Mouse (Mus musculus): ENCODE measurements around the gene Dkk1. TPM values are rescaled to one million over a fixed set of nuclear protein-coding genes. Genes with fewer than 3 reads are reported as not detected.
"Not testable (repeated sequence)": the region's sequence is repeated elsewhere in the genome, so short reads cannot be mapped to it uniquely, and the experiment has no call there.

The Dkk1 gene
- total RNA-seq (2022) = not detected

DNA sequence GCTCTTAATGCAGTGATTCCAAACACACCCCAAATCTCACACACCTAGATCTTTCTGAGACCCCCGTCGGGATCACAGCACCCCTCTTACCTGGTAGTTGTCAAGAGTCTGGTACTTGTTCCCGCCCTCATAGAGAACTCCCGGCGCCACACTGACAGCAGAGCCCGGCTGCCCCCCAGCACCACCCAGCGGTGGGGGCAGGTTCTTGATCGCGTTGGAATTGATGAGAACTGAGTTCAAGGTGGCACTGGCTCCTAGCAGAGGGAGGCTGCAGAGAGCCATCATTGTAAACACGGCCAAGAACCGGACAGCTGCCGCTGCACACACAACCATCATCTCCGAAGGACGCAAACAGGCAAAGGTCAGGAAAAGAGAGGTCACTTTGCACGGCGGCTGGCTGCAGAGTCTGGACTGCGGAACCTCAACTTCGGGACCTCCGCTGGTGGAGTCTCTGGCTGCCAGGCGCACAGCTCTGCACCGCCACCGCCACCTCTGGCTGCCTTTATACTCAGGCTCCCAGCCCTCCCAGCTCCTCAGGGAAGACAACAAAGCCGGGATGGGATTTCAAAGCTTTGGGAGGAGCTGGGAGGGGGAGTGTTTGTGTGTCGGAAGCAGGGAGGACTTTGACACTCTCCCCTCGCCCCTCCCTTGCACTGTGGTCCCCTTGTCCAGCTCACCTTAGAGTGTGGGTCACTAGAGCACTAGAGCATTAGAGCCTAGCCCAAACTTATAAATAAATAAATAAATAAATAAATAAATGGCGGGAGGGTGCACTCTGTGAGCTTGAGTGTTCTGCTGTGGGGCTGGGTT lies at the start of gene Dkk1:
TSS of gene Dkk1 (minus strand) at position 622 of the 810 bp plus-strand sequence.
- DNase-seq (ENCODE audit: low spot score) = no peak

DNA sequence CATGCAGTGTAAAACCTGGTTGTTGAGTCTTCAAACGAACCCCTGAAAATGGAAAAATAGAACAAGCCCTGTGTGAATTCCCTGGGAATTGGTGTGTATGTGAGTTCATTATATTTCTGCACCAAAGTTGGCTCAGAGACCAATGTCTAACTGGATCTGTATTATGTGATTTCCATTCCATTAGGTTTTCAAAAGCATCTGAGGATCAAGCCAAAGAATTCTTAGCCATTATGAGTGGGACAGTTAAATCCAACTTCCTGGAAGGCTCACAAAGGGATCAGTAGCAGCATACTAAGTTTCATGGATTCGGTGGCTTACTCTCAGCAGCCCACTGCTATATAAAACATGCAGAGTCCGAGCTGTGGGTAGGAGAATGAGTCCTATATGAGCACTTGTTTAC lies 36.9 kb upstream of the Dkk1 start:
- no peak for DNase-seq (ENCODE audit: low spot score)

DNA sequence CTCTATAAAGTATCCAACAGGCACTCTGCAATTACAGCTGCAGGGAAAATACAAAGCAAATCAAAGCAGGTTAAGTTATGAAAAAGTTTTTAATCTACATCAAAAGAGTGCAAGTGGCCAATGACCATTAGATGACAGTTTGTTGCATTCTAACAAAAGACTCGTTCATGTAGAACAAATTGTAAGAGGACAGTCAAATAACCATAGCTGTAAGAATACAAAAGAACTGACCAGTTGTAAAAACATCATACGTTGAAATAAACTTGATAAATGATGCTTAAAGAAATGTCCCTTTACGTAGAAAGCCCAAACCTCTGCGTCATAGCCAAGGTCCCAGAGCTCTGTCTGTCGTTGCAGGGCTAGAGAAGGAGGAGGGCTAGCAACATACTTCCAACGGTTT lies 15.1 kb upstream of the Dkk1 start:
- no peak for DNase-seq (ENCODE audit: low spot score)

DNA sequence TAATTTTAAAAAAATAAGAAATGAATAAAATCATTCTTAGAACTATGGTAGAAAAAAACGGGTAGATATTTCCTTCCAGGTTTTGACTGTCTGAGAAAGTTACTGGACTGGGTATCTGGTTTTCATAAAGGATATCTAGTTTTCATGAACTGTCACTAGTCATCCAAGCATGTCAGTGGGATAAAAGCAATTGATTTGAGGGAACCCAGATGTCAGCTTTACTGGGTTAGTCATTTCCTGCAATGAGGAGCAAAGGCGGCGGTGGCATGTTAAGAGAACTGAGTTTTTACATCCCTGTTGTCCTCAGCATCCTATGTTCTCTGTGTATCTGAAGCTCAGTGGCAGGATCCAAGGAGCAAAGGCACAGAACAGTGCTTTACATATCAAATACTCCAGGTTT lies 14.4 kb upstream of the Dkk1 start:
- no peak for DNase-seq (ENCODE audit: low spot score)

DNA sequence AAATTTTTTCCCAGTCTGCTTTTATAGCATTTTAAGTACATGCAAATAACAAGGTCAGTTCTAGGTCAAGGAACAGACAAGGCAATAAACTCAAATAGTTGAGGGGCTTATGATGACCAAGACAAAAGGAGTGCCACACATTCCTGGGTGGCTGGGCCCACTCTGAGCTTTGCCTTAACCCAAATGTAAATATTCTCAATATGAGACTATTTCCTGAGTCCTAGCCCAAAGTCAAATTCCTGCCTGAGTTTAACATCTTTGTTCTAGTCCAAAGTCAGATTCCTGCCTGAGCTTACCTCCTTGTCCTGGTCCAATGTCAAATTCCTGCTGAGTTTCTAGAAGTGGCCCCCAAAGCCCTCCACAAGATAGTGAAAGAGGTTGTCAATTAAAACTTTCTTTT lies 8.6 kb upstream of the Dkk1 start:
- DNase-seq (ENCODE audit: low spot score) = no peak

DNA sequence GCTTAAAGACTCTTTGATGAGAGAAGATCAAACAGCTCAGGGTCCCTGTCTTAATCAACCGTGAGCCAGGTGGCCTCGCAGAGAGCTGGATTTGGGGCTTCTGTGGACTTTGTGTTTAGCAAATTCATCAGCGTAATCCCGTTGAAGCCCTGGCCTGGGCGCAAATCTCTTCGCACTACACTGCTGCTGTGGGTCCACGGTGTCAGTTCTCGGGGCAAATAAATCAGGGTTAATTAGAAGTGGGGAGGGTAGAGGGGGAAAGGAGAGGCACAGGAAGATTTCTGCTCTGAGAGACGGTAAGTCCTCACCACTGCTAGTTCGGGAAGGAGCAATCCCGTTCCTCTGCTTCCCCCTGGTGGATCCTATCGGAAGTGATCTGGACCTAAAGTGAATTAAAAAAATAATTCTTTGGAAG lies 5.0 kb upstream of the Dkk1 start:
- DNase-seq (ENCODE audit: low spot score) = peak; percentile 47

DNA sequence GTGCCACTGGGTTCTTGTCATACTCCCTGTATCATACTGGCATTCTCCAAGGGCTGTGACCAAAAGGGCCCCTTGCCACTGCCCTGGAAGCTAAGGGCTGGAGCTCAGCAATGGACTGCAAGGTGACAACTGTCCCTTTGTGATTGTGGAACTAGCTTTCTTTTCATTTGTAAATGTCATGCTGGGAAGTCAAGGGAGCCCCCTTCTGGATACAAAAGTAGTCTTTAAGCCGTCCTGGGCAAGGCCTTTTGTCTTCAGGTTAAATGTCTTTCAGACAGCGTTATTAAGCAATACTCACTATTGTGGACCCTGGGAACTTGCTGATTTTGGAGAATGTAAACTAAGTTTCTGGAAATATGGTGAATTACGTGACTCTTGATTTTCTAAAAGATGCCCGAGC lies 4.3 kb upstream of the Dkk1 start:
- no peak for DNase-seq (ENCODE audit: low spot score)

DNA sequence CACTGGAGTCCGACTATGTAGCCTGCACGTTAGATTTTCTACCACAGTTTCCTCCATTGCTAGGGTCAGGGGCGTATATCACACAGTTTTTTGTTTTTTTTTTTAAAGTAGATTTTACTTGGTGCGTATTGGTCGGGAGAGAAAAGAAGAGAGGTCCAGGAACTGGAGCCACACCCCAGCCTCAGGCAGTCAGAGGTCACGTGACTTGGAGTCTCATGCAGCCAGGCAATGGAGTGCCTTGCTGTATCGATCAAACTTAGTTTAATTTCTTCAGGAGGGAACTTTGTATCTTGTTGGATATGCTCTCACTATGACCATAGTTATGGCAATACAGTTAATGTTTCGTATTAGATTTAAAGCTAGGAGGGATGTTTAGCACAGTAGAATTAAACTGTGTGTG lies 2.8 kb upstream of the Dkk1 start:
- DNase-seq (ENCODE audit: low spot score) = no peak

DNA sequence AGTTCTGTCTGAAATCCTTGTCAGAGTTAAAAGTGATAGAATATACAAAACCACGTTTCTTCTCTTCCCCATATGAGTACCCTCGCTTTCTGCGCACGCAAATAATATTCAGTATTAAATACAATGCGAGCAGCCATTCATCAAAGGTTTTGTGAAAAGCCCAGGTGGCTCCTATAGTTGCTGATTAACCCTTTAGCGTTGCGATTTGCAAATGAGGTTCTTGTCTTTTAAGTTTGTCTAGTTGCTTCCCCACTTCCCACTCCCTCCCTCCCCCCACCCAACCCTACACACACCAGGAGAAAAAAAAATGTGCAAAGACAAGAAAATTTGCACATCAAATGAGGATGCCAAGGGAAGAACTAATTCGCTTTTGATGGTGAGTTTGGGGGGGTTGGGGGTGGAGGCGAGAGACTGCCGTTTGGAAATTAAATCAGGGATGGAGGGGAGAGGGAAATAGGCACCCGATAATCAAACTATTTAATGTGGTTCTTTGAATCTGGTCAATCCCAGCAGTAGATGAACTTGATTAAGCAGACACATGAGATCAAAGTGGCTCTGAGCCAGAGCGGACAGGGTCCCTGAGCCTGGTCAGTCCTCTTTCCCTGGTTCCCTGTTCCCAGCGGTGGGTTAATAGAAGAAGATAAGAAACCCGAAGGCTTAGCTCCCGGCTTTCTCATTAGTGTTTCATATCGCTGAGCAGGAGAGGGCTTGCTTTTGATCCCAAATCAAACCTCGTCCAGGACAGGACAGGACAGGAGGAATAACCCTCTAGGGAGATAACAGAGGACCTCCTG lies 586 bp upstream of the Dkk1 start:
- DNase-seq (ENCODE audit: low spot score) = no peak

DNA sequence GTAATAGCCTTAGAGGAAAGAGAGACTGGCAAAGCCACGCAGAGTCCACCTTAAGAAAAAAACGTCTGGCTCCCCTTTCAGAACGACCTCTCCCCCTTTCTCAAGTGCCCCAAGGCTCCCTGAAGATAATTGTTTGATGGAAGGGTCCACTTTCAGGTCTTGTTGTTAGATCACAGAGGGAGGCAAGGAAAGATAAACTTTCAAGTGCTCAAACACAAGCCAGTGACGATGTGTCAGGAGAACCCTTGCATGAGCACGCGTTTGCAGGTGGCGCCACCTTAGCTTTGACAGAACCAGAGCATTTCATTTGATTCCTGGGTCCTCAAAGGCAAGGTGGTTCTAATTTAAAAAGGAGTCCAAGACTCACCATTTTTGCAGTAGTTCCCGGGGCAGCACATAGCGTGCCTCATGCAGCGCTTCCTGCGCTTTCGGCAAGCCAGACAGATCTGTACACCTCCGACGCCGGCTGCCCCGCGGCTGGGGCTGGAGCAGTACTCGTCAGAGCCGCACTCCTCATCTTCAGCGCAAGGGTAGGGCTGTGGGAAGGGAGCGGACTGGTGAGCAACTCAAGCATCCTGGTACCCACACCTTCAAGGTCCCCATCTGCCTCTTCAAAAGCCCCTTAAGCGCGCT lies 938 bp downstream of the Dkk1 start:
- no peak for DNase-seq (ENCODE audit: low spot score)

DNA sequence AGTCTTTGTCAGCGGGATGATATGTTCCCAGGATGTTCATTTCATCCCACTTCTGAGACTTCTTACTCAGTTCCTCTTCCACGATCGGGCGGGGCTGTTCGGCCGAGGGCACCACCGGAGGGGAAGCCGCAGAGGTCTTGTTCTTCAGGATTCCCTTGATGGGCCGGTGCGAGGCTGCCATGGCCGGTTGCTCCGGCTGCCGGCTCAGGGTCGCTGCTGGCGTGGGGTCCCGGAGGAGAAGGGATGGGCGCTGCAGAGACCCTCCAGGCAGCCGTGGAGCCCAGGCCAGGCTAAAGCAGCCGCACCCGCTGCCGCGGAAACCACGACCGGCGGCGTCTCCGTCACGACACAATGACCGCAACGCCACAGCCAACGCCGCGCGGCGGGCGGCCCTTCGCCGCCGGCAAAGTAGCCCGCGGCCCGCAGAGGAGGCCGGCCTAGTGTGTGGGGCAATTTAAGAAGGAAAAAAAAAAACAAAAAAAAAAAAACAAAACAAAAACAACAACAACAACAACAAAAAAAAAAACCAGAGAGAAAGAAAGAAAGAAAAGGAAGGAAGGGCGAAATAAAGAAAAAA lies 10.0 kb downstream of the Dkk1 start:
- not testable (repeated sequence) for DNase-seq (ENCODE audit: low spot score)

DNA sequence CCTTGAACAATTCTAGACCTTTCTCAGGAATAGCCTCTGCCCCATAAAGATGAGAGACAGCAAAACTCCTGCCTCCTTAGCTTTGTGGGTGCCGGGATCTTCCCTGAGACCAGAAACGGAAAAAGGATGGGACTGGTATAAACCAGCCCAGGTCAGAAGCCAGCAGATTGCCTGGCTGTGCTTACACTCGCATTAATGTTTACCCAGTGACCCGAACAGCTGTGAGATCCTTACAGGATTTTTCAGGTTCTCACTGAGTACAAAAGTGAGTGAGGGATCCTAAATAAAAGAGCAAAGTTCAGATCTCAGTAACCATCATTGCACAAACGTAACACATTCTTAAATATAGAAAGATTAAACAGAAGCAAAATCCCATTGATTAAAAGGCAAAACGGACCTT lies 32.7 kb downstream of the Dkk1 start:
- DNase-seq (ENCODE audit: low spot score) = no peak

DNA sequence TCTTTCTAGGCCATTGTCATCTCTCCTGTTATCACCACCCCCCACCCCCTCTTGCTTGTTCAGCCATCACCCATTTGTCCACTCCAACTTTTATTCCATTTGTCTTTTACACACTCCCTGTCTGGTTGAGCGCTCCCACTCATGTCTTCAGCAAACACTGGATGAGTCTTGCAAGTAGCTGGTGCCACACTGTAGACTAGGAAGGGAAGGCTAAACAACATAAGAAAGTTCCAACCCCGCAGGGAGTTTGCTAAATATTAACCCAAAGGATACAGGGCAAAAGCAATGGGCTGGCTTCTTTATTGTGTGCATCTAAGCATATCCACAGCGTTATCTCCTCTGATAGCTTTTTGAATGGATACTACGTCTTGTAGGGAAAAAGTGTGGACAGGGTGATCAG lies 39.0 kb downstream of the Dkk1 start:
- DNase-seq (ENCODE audit: low spot score) = no peak

DNA sequence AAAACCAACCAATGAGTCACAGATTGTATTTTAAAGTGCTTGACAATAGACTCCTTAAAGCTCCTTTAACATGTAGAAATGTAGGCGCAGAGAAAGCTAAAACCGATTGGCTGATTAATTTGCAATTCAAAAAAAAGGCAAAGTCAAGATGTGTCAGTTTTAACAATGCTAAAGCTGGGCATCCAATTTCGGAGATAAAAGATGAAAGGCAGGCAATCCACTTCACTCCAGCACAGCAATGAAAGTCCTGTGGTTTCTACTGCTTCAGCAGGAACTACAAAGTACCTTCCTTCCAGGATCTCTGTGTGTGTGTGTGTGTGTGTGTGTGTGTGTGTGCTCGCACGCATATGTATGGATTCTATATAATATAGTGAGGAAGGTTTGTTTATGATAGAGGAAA lies 44.0 kb downstream of the Dkk1 start:
- DNase-seq (ENCODE audit: low spot score) = no peak

All from heart, adult 8-10 months (tissue).